Mouse (Mus musculus): ENCODE measurements at regions not wholly inside any gene's neighbourhood (a gene's known extent, or its start where the extent isn't known, plus 50 kb on each side); places are given as distances from the start of the nearest gene placed in this dataset.

DNA sequence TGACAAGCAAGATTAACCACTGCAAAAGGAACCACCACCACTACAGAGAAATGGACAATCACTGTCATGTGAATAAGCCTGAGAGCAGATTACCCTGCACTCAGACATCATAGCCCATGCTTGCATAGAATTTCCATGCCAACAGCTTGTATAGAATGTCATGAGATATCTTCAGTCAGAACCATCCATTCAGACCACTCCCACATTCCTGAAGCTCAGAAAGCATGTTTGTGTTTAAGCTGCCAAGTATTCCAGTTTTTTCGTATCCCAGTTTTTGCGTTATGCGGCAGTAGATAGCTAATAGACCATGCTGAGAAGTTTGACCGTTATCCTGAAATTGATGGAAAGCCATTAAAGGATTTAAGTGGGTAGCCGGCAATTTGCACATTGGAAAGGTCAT lies 155.8 kb upstream of the Snx19 start:
- Histone ChIP-seq H3K36me3 (no peaks in the 10 kb centered on the region), H3K4me3 (no peak overlapping the region), H3K9me3 (replicated peaks) (no peaks in the 10 kb centered on the region), H3K4me1 (no peaks in the 10 kb centered on the region), H3K27ac (replicated peaks) (no peak overlapping the region), H3K27me3 (ENCODE audit: low read depth, poor library complexity, severe bottlenecking) (no peaks in the 10 kb centered on the region)
- WGBS: 87% methylated on average over 5 of the region's 5 CpGs
- no peak for DNase-seq (ENCODE audit: low spot score)

DNA sequence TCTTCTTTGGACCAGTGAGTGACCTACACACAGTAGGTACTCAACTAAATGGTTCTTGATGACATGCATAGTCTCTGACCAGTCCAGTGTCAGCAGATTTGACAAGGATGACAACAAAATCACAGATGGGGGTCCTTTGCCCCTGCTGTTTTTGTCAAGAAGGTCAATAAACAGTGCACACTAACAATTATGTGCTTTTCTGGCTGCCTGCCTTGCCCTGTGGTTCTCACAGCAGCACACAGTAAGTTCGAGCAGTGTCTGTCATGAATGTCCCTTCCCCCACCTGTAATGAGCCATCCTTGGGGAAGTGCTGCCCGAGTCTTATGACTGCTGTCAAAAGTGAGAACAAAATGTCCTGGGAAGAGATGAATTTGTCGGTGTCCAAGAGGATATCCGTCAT lies 153.1 kb upstream of the Snx19 start:
- WGBS: 73% methylated on average over 4 of the region's 4 CpGs
- no peaks in the 10 kb centered on the region for H3K27me3 ChIP-seq (ENCODE audit: low read depth, poor library complexity, severe bottlenecking)
- no peaks in the 10 kb centered on the region for H3K36me3 ChIP-seq
- H3K4me1 ChIP-seq: no peaks in the 10 kb centered on the region; the same call in 1 of the 2 replicates
- no peaks in the 10 kb centered on the region for H3K9me3 ChIP-seq (replicated peaks)
- no peak for DNase-seq (ENCODE audit: low spot score)
- H3K4me3 ChIP-seq: no peak overlapping the region
- H3K27ac ChIP-seq (replicated peaks): no peak overlapping the region

DNA sequence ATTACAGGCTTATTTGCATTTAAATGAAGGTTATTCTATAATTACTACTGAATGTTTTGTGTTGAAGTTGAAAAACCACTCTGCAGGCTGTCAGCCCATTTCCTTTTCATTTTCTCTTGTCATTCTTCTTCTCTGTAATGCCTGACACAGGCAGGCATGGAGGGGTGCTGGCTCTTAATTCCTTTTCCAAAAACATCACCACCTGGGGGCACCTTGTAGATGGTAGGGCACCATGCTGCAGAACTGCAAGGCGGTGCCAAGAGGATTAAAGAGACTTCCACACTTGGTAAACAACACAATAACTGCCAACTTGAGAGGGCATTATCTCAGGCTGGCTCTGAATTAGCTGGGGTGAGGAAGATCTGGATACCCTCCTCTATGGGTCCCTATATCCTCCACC lies 148.7 kb upstream of the Snx19 start:
- no peak for DNase-seq (ENCODE audit: low spot score)
- Histone ChIP-seq H3K9me3 (replicated peaks) (no peaks in the 10 kb centered on the region), H3K4me3 (no peak overlapping the region), H3K36me3 (no peaks in the 10 kb centered on the region), H3K27me3 (ENCODE audit: low read depth, poor library complexity, severe bottlenecking) (no peaks in the 10 kb centered on the region), H3K27ac (replicated peaks) (no peak overlapping the region), H3K4me1 (peaks cover 6% of the 10 kb centered on the region)
- 39% methylated on average over 1 of the region's 1 CpGs for WGBS

DNA sequence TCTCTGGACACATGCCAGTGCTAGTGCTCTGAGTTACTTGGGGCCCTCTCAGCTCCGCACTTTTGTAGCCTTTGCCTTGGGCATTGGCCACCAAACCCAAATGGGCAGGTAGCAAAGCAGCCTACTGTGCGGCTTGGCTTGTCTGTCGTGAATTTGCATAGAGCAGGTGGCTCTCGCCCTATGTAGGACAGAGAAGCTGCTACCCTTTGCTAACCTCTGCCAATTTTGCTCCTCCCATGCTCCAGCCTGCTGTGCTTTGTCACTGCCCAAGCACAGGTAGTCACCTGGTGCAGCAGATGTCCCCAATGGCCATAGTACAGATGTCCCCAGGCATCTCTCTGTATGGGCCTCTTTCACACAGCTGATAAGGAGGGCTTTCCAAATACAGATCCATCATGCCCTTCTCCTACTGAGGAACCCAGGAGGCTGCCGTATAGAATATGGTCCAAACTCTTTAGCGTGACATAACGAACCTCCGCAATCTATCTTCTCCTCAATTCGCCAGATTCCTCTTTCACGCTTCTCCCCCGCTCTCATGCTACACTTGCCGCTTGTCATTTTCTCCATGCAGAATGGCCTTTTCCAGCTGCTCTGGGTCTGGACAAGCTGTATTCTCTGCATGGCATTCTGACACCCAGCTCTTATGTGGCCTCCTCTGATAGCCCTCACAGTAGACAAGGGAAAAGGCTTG lies 143.7 kb upstream of the Snx19 start:
- 86% methylated on average over 12 of the region's 12 CpGs for WGBS
- DNase-seq (ENCODE audit: low spot score): no peak
- Histone ChIP-seq H3K4me1 (peaks cover 32% of the 10 kb centered on the region), H3K27ac (replicated peaks) (peak overlapping the region; percentile 79), H3K9me3 (replicated peaks) (no peaks in the 10 kb centered on the region), H3K4me3 (no peak overlapping the region), H3K36me3 (no peaks in the 10 kb centered on the region), H3K27me3 (ENCODE audit: low read depth, poor library complexity, severe bottlenecking) (no peaks in the 10 kb centered on the region)

DNA sequence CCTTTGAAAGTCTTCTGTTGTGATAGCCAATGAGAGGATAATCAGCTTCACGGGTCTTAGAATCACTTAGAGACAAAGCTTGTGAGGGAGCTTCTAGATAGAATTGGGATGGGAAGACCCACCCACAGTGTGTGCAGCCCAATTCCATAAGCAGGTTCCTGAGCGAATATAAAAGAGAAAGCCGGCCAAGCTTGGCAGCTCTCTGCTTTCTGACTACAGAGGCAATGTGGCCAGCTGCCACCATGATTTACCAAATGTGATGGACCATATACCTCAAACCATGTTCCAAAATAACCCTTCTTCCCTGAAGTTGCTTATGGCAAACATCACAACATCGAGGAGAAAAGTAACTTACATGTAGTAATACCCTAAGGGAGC lies 143.1 kb upstream of the Snx19 start:
- 73% methylated on average over 4 of the region's 4 CpGs for WGBS
- no peaks in the 10 kb centered on the region for H3K27me3 ChIP-seq (ENCODE audit: low read depth, poor library complexity, severe bottlenecking)

DNA sequence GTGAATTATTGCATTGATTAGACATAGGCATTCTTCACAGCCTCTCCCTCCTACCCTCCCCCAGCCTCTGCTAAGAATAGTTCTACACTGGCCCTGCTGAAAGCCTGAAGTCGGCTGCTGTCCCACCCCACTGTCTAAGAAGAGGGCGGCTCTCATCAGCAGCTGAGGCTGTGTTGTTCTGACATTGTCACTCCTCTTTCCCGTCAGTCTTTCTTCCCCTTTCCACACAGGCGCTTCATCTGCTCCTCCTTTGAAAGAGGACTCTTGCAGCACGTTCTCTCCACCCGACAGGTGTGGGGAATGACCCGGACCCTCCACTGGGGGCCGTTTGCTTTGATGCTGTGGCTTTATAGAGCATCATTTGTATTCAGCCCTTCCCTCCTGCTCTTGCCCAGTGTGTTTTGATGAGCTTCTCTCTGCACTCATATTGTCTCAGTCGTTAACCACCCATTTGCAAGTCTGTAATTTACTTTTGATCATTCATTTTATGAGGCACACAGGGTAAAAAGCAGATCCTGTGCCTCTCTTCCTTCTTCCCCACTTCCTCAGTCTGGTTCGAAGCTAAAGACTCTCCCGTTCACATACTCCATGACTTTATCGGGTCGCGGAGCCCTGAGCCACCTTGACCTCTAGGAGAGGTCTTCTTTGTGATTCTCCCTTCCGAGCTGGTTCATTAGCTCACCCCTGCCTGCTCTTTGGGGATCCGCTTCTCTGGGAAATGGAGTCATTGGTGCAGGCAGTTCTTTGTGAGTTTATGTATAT lies 142.2 kb upstream of the Snx19 start:
- Histone ChIP-seq H3K9me3 (replicated peaks) (no peaks in the 10 kb centered on the region), H3K4me3 (peak overlapping the region; percentile 31), H3K27me3 (ENCODE audit: low read depth, poor library complexity, severe bottlenecking) (no peaks in the 10 kb centered on the region), H3K27ac (replicated peaks) (peak overlapping the region; percentile 79), H3K36me3 (no peaks in the 10 kb centered on the region), H3K4me1 (peaks cover 32% of the 10 kb centered on the region)
- peak; percentile 46 for DNase-seq (ENCODE audit: low spot score)
- WGBS: 21% methylated on average over 16 of the region's 16 CpGs

More for the DNA sequence above, 143.1 kb upstream of the Snx19 start:
- DNase-seq (ENCODE audit: low spot score): no peak
- Histone ChIP-seq H3K4me3 (no peak overlapping the region), H3K4me1 (peaks cover 32% of the 10 kb centered on the region), H3K27ac (replicated peaks) (peak overlapping the region; percentile 79), H3K36me3 (no peaks in the 10 kb centered on the region), H3K9me3 (replicated peaks) (no peaks in the 10 kb centered on the region)

DNA sequence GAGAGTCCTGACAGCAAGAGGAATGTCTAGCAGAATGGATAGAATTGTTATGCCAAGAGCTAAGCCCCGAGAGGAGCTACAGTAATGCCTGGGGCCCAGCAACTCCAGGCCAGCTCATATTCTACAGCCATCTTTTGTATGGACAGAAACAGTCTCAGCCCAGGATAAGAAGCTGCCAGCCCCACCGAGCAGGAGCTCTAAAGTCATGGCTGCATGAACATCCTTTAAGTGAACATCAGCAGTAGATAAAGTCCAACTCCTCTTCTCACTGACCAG lies 141.6 kb upstream of the Snx19 start:
- H3K9me3 ChIP-seq (replicated peaks): no peaks in the 10 kb centered on the region
- H3K27me3 ChIP-seq (ENCODE audit: low read depth, poor library complexity, severe bottlenecking): no peaks in the 10 kb centered on the region
- 42% methylated on average over 2 of the region's 2 CpGs for WGBS
- H3K27ac ChIP-seq (replicated peaks): peak overlapping the region; percentile 79
- no peak for DNase-seq (ENCODE audit: low spot score)
- H3K4me1 ChIP-seq: peaks cover 32% of the 10 kb centered on the region
- no peak overlapping the region for H3K4me3 ChIP-seq
- no peaks in the 10 kb centered on the region for H3K36me3 ChIP-seq

DNA sequence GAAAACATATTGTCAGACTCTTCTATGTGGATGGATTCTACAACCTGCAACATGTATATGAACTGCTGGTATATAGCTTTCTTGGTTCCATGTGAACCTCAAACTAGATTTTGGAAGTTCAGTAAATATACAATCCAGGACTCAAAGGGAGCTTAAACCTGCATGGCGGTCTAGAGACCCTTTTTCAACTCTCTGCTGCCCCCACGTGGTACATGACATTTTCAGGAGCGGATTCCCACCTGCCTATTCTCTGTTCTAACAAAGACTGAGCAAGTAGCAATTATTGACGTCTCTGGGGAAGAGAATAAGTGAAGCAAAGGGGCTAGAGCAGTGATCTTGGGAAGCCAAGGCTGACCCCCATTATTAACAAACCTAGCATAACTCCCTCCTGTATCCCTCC lies 127.1 kb upstream of the Snx19 start:
- DNase-seq (ENCODE audit: low spot score): peak; percentile 57
- 16% methylated on average over 4 of the region's 4 CpGs for WGBS

DNA sequence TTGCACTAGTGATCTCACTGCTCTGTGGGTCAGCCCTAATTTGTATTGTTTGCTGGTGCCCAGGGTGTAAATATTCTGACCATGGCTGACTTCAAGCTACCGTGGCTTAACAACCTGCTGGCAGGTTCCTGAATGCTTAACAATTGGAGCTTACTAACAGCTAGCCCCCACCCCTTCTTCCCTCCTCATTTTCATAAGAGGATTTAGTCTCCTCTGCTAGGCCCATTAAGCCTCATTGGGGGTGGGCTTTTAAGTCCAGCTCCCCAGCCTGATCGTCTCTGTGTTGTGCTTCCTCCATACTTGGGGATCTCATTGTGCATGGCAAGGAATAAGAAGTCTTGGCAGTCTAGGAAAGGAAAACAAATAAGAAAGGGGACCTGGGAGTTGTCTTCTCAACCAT lies 118.6 kb upstream of the Snx19 start:
- Histone ChIP-seq H3K27ac (replicated peaks) (peak overlapping the region; percentile 46), H3K4me1 (peaks cover 20% of the 10 kb centered on the region), H3K9me3 (replicated peaks) (no peaks in the 10 kb centered on the region), H3K36me3 (no peaks in the 10 kb centered on the region), H3K4me3 (no peak overlapping the region), H3K27me3 (ENCODE audit: low read depth, poor library complexity, severe bottlenecking) (no peaks in the 10 kb centered on the region)
- 7% methylated on average over 2 of the region's 2 CpGs for WGBS
- DNase-seq (ENCODE audit: low spot score): peak; percentile 38

More for the DNA sequence above, 127.1 kb upstream of the Snx19 start:
- Histone ChIP-seq H3K4me1 (no peaks in the 10 kb centered on the region), H3K9me3 (replicated peaks) (no peaks in the 10 kb centered on the region), H3K27me3 (ENCODE audit: low read depth, poor library complexity, severe bottlenecking) (no peaks in the 10 kb centered on the region), H3K36me3 (no peaks in the 10 kb centered on the region), H3K27ac (replicated peaks) (no peak overlapping the region), H3K4me3 (no peak overlapping the region)

DNA sequence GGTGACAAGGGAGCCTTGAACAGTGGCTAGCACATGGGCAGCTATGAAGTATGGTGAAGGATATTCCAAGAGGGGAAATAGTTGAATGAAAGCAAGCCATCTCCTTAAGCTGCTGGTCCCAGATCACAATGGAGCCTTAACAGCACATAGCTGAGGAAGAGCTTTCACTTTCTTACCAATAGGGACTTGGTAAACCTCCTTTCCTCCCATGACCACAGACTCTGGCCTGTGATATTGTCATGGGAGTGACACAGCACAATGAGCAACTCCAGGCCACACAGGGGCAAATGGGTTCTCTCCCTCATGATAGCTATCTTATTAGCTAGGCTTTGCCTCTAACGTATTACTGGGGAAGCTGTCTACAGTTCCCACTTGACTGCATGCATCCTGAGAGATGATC lies 113.5 kb upstream of the Snx19 start:
- Histone ChIP-seq H3K27me3 (ENCODE audit: low read depth, poor library complexity, severe bottlenecking) (no peaks in the 10 kb centered on the region), H3K9me3 (replicated peaks) (no peaks in the 10 kb centered on the region), H3K4me1 (peaks cover 12% of the 10 kb centered on the region), H3K27ac (replicated peaks) (no peak overlapping the region), H3K36me3 (no peaks in the 10 kb centered on the region), H3K4me3 (no peak overlapping the region)
- WGBS: 88% methylated on average over 1 of the region's 1 CpGs
- no peak for DNase-seq (ENCODE audit: low spot score)

DNA sequence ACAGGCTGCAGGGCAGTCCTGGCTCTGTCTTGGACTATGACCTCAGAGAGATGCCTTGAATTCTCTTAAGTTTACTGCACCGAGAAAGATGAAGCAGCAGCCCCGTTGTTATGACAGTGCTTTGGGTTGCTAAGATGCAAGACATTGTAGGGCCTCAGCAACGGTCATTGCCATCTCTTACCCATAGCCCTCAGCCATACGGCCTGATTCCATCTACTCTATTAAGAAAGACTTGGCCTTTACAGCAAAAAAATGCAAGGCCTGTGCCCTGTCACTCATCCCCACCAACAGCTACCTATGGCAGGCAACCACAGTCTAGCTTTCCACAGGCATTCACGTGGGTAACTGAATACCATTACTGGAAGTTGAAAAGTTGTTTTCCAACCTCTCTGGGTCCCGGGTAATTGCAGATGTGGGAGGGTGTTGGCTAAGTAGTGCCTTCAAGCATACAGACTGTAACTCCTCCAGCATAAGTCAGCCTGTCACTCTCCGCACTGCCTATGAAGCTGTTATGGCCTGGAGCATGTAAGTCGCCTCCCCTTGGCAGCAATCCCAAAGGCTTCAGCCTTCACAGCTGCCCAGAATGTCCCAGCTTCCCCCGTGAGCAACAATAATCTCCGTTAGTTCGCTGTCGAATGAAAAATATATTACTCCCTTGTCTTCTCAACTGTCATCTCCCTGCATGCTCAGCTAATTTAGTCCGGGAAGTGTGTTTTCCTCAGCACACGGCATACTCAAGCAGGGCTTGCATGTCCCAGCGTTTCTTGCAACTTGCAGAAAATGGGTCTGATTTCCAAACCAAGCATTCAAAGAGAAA lies 112.3 kb upstream of the Snx19 start:
- no peaks in the 10 kb centered on the region for H3K27me3 ChIP-seq (ENCODE audit: low read depth, poor library complexity, severe bottlenecking)
- H3K4me3 ChIP-seq: no peak overlapping the region
- no peak for DNase-seq (ENCODE audit: low spot score)
- no peaks in the 10 kb centered on the region for H3K9me3 ChIP-seq (replicated peaks)
- no peak overlapping the region for H3K27ac ChIP-seq (replicated peaks)
- WGBS: 87% methylated on average over 15 of the region's 15 CpGs
- H3K4me1 ChIP-seq: no peaks in the 10 kb centered on the region
- H3K36me3 ChIP-seq: no peaks in the 10 kb centered on the region

DNA sequence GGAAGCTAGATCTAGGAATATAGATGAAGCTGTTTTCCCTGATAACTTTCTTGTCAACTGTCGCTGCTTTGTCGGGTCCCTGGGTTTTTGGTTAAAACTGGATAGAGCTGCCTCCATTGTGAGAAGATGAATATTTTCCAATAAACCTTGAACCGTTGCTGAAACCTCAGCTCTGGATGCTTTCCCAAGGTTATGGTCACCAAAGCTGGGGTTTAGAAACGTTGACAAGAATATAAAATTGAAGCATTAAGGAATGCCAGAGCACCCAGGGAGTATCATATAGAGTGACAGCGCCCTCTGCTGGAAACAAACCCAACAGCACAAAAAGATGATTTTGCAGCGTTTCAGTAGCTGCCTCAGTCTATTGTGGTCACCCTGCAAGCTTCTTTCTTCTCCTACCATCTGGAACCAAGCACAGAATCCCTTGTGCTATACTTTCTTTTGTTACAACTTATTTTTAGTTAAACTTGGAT lies 111.7 kb upstream of the Snx19 start:
- Histone ChIP-seq H3K36me3 (no peaks in the 10 kb centered on the region), H3K27ac (replicated peaks) (no peak overlapping the region), H3K27me3 (ENCODE audit: low read depth, poor library complexity, severe bottlenecking) (no peaks in the 10 kb centered on the region), H3K4me1 (no peaks in the 10 kb centered on the region), H3K4me3 (no peak overlapping the region), H3K9me3 (replicated peaks) (no peaks in the 10 kb centered on the region)
- 54% methylated on average over 6 of the region's 6 CpGs for WGBS
- peak; percentile 38 for DNase-seq (ENCODE audit: low spot score)

DNA sequence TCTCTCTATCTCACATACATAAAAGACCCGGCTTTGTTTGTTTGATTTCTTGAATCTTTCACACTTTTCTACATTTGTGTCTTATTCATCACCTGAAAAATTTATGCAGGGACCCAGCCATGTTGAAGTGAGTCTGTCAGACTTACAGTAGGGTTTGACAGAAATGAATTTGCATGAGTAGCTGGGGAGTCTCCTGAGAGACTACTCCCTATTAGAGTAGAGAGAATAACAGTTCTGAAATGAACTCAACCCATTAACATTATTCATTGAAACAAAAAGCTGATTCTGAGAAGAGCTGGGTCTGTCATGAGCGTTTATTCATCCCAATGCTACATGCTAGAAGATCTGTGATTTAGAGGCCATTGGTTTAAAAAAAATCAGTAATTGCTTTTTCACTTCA lies 82.0 kb upstream of the Snx19 start:
- Histone ChIP-seq H3K36me3 (no peaks in the 10 kb centered on the region), H3K27ac (replicated peaks) (no peak overlapping the region), H3K4me3 (no peak overlapping the region), H3K9me3 (replicated peaks) (no peaks in the 10 kb centered on the region), H3K27me3 (ENCODE audit: low read depth, poor library complexity, severe bottlenecking) (no peaks in the 10 kb centered on the region), H3K4me1 (no peaks in the 10 kb centered on the region)
- no peak for DNase-seq (ENCODE audit: low spot score)
- 85% methylated on average over 2 of the region's 2 CpGs for WGBS
